Mouse (Mus musculus) T-helper 2 cell (primary cell): ENCODE results near the gene 5530401A14Rik.

Source experiments
- in situ Hi-C: fragments of 300-600 bp; cut with MboI, MseI; formaldehyde crosslinking; loops from one replicate; pipeline ENCODE4 v1.15.1; 2025; ENCODE audit warnings: high pct_unique_total_duplicates

The 5530401A14Rik gene

DNA sequence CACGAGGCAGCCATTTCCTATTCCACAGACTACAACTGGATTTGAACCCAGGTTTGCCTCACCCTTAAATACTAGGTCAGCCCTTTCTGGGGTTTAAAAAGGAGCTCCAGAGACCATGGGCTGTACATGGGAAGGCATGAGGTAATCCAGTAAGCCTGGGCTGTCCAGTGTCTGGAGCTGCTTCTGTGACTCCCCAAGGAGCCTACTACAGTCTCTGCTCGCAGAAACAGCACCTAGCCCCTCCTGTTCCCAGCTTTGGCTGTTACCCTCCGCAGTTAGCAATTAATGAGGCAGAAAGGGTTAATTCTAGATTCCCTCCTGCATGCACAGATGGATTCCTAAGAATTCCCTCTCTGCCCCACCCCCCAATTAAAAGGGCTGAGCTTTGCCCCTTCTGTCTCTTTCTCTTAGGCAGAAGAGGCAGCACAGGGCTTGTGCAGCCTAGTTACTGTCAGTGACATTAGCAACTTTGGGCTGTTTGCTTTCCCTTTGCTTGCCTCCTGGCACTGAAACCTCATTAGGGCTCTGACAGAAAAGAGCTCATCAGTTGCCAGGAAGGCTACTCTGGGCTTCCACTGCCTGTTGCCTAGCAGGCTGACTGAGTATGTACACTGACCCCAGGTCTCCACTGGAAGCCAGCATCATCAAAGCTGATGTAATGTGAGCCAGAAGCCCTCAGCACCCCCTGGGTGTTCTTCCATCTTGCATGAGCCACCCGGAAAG lies at the start of gene 5530401A14Rik:
Gene 5530401A14Rik, plus strand, starts transcription at position 424 of the 723 bp plus-strand sequence.
- in situ Hi-C loops: no loop called here

DNA sequence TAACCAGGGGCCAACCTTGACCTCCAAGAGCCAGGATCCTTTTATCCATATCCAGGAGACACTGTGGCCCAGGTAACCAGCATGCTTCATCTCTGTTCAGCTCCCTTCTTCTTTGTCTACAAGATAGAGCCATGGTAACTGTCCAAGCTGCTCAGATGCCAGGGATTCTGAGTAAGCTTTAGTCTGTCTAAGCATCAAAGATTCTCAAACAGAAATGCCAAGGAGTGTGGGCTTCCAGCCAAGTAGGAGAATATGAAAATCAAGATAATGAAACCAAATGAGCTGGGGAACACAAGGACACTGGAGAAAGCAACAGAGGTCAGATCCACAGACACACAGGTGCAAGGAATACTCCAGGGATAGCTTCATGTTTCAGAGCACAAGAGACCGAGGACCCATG lies 45.7 kb upstream of the 5530401A14Rik start:
- in situ Hi-C loops: no loop called here

DNA sequence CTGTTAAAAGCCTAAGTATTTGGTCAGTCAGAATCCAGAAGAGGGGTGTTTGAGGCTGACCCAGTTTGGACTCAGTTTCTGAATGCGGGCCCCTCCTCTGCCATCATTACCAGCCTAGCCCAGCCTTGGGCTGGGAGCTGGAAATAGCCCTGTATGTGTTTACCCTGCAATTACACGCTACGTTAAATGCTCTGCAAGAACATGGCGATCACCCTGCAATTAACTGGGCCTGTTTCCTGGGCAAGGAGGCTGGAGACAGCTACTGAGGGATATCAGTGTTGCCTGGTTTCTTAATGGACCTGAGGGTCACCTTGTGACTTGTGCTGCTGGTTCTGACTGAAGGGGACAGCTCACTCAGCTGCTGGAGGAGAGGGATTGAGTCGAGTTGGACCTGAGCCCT lies 43.9 kb upstream of the 5530401A14Rik start:
- in situ Hi-C loops: no loop called here

DNA sequence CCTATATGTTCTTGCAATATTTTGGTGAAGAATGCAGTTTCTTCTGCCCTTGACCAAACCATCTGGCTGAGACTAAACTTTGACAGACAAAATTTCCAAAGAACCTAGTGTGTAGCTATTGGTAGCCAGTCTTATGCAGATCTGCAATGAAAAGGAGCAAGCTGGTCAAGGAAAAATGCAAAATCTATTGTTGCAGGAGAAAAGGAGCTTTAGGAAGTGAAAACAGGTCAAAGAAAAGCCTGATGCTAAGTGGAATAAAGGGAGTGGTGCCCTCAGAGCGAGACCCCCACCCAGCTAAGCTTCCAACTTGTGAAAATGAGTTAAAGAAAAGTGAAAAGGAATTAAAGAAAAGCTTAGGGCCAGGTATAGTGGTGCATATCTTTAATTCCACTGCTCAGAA lies 28.1 kb upstream of the 5530401A14Rik start:
- in situ Hi-C loops: no loop called here

DNA sequence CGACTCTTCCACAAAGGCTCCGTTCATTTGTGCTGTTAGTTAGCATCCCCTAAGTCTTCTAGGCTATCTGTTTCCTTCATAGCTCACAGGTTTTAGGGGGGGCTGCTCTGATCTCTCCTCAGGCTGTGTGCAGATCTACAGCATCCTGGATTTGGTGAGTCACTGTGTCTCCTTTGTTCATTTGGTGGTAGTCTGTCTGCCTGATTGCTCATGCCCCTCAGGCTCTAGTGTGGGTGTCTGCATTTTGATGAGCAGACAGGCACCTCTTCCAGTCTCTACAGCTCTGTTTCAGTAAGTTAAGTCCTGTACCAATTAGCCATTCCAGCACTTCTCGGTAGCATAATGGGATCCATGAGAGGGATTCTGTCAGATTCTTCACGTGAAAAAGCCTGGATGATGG lies 22.0 kb upstream of the 5530401A14Rik start:
- in situ Hi-C loops: no loop called here

DNA sequence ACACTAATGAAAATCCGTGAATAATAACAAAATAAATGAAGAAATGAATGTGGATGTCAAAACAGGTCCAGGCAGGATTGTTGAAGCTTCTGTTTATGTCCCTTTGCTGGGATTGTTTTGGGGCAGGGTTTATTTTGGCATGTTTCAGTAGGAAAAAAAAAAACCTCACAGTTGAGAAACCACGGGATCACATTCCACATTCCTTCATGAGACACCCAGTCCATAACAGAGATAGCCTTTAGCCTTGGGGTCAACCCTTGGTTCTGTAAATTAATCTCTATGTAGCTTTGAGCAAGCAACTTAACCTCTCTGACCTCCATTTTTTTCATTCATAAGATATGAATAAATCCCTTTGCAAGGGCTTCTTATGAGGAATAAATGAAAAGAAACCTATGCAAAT lies 19.5 kb upstream of the 5530401A14Rik start:
- in situ Hi-C loops: no loop called here

DNA sequence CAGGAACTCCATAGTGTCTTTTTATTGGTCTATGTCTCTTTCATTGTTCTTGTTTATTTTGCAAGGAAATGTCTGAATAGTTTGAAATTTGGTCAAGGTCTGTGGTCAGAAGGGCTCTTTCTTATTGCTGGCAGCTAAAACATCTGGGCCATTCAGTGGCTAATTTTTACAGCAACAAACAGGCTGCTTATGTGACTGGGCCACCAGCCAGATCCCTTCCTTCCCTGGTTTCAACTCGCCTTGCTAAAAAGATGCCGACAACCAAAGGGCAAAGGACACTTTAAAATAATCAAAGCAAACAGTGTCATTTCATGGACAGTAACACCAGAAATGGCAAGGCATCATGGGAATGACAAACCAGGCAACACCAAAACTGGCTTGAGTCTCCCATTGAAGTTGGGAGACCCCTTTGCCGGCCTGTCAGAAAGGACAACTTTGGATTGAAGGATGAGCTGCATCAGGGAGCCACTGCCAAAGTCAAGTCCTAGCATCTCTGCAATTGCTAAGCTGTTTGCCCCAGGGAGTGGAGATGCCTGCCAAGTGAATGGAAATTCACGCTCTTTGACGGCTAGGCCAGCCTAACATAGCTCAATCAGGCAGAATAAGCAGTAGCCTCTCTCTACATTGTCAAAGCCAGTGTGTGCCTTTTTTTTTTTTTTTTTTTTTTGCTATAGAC lies 15.3 kb upstream of the 5530401A14Rik start:
- in situ Hi-C loops: no loop called here

DNA sequence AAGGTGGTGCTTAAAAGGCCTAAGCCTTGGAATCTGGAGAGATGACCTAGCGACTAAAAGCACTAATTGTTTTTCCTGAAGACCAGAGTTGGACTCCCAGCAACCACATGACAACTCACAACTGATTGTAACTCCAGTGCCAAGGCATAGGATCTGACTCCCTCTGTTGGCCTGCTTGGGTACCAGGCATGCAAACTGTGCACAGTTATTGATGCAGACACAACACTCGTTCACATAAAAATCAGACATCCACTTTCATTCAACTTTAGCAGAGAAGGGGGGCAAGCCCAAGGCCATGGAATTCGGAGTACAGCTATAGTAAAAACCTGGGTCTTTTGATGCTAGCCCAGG lies 14.8 kb upstream of the 5530401A14Rik start:
- in situ Hi-C loops: no loop called here

DNA sequence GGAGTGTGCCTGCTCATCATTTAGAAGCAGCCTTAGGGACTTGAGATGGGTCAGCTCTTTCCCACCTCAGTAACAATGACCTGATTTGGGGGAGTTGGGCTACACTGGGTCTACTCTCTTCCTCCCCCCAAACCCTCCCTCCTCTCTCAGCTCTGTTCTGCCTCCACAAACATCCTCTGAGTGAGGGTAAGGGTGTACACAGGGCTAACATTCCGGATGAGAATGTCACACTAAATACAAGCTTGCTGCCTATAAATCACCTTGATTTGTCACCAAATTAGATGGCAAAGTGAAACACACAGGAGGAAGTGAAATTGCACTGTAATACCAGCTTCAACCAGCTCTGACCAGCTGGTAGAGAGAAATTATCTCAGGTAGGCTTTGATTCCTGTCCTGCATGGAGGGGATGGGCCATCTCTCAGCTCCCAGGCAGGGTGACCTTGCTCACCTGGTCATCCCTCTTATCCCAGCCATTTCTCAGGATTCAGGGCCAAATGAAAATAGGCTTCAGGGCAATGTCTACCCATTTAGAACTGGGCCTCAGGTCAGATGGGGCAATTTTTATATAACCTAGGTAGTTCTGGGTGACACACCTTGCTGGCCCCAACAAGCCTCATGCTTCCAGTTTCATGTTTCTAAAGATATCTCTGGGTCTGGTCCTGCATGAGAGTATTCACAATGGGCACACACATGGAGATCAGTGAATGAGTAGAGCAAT lies 12.5 kb upstream of the 5530401A14Rik start:
- in situ Hi-C loops: no loop called here

DNA sequence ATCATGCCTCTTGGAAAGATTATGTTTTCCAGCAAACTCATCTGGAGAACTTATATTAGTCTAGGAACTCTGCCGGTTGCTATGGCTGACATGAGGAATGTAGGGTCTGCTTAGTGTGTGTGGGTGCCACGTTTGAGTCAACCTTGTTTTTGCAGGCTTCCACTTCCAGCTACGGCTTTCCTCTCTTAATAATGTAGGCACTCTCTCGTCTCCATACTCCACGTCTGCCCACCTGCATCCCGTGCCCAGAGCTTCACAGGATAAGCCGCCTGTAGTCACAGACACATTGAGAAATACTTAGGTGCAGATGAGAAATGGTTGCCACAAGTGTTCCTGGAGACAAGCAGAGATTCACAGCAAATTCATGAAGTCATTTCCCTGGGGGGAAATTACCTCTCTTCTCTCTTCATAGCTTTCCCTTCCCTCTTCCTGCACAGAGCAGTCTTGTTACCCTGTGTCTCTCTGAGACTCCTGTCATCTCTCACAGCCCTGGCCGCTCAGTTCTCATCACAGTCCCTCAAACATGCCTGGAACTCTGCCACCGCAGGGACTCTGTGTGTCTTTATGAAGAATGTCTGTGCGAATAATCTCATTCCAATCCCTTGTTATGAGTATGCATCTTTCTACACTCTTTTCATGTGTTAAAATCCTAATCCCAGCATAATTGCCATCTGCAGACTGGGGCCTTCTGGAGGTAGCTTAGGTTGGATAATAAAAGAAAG lies 5.3 kb downstream of the 5530401A14Rik start:
- in situ Hi-C loops: no loop called here

DNA sequence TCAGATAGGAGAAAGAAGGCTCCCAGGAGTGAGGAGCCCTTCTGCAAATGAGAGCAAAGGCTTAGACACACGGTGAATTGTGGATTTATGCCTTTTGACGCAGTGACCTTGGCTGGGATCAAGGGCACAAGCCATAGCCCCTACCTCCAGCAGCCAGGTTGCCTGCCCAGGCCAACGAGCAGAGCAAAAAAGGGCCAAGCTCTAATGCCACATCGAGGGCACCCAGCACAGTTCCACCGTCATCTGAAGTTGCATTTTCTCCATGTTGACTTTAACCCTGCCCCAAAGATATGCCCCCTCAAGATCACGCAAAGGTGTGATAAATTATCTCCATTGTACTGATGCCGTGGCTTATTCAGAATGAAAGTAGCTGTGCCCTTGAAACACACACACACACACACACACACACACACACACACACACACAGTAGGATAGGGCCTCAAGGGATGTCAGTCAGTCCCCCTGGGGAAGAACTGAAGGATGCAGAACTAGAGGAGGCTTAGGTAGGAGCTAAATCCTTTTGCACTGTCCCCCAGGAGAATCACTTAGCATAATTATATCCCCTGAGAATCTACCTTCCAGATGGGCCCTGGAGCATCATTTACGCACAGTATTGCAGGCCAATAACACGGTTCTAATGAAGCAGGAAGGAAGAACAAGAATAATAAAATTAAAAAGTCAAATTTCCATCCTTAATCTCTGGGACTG lies 11.2 kb downstream of the 5530401A14Rik start:
- in situ Hi-C loops: no loop called here

DNA sequence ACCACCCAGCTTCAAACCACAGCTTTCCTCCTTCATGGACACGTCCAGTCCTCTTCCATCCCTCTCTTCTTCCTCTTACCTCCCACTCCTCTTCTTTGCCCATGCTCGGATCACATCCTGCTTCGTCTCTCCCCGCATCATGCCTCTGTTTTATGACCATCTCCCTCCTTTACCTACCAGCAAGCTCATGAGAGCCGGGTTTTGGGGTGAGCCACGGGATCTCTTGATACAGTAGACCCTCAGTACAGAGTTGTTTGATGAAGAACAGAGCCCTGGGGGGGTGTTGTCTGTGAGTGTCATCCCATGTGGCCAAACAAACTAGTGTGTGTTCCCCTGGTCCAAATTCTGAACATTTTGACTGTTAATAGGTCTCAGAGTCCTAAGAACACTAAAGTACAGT lies 36.0 kb downstream of the 5530401A14Rik start:
- in situ Hi-C loops: no loop called here

DNA sequence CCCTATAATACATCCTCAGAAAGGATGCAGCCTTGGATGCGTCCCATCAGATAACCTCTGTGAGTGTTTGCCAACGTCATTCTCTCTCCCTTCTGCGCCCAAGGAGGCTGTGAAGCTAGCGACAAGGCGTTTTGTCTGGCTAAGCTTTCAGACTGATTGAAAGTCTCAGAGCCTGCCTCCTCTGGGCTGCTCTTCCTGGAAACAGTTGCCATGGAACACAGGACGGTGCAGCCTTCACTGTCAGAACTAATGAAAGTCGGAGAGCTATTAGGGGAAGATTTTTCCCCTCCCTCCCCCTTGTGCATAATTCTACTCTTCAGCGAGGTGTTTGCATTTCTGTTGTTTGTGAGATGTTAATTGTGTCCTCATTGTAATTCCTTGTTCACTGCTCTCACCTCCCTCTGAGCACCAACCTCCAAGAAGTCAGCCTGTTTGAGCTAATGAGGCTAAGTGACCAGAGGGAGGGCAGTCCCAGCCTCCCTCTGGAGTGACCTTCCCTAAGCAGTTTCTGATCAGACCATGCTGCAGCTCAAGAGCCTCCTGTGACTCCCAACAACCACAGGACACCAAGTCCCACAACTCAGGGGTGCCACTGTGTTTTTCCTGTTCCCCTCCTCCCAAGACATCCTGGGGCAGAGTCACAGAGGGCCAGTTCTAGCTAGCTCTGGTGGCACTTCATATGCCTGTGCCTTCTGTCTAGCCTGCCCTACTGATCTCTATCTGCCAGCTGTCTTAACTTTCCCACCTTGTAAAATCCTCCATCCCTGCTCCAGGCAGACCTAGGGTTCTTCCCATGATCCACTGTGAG lies 37.3 kb downstream of the 5530401A14Rik start:
- in situ Hi-C loops: no loop called here

DNA sequence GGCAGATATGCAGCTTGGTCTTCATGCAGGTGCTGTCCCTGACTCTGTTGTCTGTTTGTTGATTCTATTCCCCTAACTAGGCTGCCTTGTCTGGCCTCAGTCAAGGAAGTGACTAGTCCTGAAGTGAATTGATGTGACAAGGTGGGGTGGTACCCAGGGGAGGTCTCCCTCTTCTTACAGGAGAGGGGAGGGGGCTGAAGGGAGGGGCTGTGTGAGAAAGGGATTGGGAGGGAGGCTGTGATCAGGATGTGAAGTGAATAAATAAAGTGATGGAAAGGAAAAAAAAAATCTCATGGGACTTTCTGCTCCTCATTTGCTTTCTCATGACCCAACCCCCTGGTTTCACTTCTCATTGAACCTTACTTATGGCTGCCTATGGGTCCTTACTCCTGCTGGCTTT lies 41.8 kb downstream of the 5530401A14Rik start:
- in situ Hi-C loops: no loop called here

DNA sequence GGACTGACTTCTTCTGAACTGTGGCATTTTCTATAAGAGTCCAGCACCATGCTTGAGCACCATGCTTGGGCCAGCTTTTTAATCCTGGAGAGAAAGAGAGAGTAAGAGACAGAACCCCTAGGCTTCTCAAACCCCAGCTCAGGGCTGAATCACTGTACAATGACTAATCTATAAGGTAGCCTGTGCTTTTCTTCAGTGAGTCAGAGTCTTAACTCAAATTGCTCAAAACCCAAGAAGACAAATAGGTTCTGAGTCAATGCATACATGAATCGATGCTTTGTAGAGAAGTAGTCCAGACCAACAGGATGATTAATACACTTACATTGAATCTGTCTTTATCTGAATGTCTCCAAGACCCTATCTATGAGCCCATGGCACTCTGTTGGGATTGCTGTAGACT lies 48.3 kb downstream of the 5530401A14Rik start:
- in situ Hi-C loops: no loop called here

DNA sequence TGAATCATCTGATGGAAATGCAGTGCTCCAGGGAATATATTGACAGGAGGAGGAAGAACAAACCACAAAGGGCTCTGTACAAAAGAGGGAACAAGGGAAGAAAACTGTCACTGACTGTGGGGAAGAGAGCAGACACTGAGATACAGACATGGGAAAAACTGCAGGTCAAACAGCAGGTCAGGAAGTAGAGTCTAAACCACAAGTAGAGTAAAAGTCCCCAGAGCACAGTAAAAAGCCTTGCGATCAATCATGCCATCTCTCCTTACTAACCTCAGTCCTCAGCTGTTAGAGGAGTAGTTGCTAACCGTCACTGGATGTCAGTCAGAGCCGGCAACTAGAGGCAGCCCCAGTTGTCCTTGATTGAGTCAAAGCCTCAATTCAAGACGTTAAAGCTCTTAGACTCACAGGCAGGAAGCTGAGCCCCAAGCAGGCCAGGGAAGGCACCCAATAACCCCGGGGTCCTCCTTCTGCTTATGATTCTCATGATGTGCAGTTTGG lies 49.0 kb downstream of the 5530401A14Rik start:
- in situ Hi-C loops: no loop called here

DNA sequence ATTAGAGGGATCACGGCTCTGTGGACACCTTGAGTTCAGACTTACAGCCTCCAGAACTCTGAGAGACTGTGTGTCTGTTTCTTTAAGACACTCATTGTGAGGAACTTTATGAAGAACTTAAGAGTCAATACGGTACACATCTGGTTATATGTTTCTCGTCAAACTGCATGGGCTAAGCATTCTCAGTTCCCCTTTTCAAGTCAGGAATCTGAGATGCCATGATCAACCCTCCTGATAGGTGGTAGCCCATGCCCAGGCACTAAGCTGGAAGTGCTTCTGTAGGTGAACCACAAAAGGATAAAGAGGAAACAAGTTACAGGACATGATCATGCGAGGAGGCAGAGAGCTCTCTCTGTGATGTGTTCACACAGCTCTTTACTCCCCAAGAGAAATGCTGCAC lies 52.6 kb downstream of the 5530401A14Rik start:
- in situ Hi-C loops: no loop called here

DNA sequence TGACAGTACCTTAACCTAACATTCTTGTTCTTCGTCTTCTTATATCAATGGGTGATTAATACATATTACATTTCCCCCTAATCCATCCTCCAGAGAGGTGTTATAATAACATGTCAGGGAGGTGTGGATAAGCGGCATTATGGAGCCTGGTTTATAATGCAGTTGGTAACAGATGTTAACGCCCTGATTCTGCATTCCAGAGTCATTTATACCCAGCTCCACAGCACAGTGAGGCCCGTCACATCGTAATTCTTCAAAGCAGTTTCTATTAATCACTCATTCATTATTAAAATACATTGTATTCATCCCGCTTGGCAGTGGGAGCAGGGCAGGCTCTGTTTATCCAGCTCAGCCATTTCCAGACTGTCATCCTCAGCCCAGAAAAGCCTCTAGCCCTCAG lies 55.0 kb downstream of the 5530401A14Rik start:
- in situ Hi-C loops: no loop called here

DNA sequence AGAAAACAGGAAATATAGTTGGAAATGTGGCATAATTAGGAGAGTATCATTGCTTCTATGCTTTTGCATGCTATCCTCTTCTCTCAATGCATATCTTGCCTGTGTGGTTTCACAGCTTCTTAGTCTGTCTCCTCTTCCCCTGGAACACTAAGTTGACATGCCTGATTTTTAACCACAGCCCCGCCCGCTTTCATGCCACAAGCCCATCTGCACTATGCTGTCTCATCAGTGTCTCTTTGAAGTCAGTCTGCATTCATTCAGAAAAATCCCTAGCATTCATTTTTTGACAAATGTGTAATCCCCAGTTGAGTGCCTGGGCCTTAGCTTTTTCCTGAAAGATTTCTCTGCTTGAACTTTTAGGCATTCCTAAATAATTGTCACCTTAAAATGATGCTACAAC lies 62.6 kb downstream of the 5530401A14Rik start:
- in situ Hi-C loops: no loop called here

DNA sequence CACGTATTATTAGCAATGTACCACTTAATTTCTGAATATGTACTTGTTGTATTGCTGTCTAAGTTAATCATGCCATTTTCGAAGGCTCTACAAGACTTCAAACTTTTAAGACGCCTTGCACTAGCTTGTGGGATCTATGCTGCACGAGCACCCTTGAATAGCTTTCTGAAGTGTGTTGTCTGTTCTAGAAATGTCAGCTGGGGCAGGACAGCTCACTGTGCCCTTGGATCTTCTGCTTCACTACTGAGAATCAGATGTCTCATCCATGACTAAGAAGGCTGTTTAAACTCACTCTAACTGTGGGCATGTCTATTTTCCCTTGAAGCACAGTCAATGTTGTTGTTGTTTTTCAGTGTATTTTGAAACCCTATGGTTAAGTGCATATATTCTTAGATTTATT lies 63.2 kb downstream of the 5530401A14Rik start:
- in situ Hi-C loops: no loop called here

DNA sequence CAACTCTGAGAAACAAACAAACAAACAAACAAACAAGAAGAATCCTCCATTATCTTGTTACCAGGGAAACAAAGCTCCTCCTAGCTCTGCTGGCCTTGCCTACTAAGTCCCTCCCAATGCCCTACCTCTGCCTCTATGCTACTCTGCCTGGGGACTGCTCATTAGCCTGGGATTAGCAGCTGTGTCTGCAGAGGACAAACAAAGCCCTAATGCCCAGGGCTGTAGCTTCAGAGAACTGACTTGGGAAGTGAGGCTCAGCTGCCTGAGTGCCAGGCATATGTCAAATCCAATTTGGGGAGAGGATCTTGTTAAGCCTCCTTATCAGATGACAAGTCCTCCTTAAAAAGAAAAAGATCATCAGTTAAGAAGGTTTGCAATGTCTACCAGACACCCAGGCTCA lies 65.9 kb downstream of the 5530401A14Rik start:
- in situ Hi-C loops: no loop called here
